Mouse (Mus musculus) common myeloid progenitor, adult 5-6 weeks (primary cell): ENCODE data around the gene Hip1. TPM values are rescaled to one million over a fixed set of nuclear protein-coding genes. Genes with fewer than 3 reads are reported as not detected.
"Not testable (repeated sequence)": the region's sequence is repeated elsewhere in the genome, so short reads cannot be mapped to it uniquely, and the experiment has no call there.

Experiments
- ATAC-seq: replicated peaks from 2 replicates; pipeline ENCODE4 v1.8.0; 2016; ENCODE audit warnings: low read depth, mild to moderate bottlenecking, moderate TSS enrichment, inconsistent platforms; ENCODE audit not compliant: poor library complexity, severe bottlenecking
- total RNA-seq: library from RNA; stranded (forward); fragments of 200-1000, 187-1606 nt; gene quantifications from 2 replicates; pipeline ENCODE4 v1.2.3, GENCODE M21; 2017

Gene Hip1
- total RNA-seq, 1 experiment from 2014 or later = 8.5 TPM

- no peak for ATAC-seq
Measured at GRCm38 (mm10) chr5:135380681-135381080, 164.2 kb downstream of the Hip1 start.

DNA sequence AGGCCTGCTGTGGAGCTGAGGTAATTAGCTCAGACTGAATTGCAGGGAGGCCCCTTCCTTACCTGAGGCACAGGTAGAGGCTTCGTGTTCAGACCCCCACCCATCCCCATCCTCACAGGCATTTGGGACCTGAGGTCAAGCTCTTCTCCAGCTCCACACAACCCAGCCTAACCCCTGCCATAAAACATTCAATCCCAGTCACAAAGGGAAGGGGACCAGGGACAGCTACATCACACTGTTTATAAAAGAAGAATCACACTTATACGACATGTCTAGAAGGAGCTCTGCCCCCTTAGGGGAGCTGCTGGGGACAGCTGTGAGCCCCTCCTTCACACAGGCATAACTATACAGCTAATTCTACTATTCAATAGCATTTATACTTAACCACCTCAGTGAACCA lies 168.6 kb downstream of the Hip1 start:
- no peak for ATAC-seq

DNA sequence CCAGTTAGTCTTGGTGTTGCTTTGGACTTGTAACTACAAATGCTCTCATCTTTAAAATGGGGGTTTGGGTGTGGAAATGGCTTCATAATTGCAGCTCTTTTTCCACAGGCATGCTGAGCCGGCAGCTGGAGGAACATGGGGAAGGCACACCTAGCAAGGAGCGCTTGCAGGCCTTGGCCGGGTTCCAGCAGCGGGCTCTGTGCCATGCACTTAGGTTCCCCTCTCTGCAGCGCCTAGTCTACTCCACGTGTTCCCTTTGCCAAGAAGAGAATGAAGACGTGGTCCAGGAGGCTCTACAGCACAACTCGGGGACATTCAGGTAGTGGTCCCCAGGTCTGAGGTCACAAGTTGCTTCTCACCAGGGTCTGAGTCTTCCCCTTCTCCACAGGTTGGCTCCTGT lies 169.8 kb downstream of the Hip1 start:
- ATAC-seq = no peak

DNA sequence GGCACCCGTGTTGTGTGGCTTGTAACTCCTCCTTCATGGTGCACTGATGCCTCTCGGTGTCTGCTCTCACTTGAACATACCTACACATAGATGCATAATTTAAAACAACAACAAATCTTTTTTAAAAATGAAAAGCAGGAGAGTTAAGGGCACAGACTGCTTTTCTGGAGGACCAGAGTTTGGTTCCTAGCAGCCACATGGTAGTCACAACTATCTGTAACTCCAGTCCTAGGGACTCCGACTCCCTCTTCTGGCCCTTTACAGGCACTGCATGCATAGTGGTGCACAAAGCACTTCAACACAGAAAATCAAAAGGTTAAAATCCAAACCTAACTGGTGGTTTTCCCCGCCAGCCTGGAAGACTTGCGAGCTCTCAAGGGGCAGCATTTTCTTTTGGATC lies 171.3 kb downstream of the Hip1 start:
- no peak for ATAC-seq

GRCm38 (mm10) chr5:135371195-135371594 lies 173.7 kb downstream of the Hip1 start:
- ATAC-seq = no peak

GRCm38 (mm10) chr5:135369787-135370654 lies 174.9 kb downstream of the Hip1 start, which contains the start of gene Nsun5:
Gene Nsun5, plus strand, starts transcription at chr5:135369953.
- ATAC-seq = peak; percentile 91

DNA sequence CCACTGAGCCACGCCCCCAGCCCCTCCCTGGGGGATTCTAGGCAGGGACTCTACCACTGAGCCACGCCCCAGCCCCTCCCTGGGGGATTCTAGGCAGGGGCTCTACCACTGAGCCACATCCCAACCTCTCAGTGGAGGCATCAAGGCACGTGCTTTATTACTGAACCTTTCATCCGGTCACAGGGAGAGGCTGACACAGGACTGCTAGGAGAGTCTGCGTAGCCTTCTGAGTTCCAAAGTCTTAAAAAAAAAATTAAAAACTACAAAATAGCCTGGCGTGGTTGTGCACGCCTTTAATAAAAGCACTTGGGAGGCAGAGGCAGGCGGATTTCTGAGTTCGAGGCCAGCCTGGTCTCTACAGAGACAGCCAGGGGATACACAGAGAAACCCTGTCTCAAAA lies 175.7 kb downstream of the Hip1 start:
- not testable (repeated sequence) for ATAC-seq

- no peak for ATAC-seq
Measured at GRCm38 (mm10) chr5:135368312-135368711, 176.6 kb downstream of the Hip1 start.

DNA sequence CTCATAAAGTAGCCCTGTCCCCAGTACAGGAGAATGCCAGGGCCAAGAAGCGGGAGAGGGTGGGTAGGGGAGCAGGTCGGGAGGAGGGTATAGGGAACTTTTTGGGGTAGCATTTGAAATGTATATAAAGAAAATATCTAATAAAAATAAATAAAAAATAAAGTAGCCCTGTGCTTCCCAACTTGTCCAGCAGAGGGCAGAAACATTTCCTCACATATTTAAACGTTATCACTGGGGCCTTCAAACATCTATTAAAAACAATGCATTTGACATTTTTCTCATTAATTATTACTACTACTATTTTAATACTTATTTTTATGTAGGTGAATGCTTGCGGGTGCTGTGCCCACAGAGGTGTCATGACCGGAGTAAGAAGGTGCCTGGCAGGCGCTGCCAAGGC lies 177.1 kb downstream of the Hip1 start:
- ATAC-seq = no peak

DNA sequence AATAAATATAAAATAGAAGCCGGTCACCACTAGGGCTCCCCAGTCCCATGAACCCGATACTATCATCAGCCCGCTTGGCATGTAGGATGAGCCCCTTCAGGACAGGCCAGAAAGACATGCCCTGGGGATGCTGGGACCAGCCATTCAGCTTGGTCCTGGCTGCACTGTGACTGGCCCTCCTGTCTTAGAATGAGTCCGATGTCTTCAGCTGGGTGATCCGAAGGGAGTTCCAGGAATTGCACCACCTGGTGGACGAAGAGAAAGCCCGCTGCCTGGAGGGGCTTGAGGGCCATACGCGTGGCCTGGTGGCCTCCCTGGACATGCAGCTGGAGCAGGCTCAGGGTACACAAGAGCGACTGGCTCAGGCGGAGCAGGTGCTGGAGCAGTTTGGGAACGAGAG lies 181.4 kb downstream of the Hip1 start:
- peak; percentile 84 for ATAC-seq

DNA sequence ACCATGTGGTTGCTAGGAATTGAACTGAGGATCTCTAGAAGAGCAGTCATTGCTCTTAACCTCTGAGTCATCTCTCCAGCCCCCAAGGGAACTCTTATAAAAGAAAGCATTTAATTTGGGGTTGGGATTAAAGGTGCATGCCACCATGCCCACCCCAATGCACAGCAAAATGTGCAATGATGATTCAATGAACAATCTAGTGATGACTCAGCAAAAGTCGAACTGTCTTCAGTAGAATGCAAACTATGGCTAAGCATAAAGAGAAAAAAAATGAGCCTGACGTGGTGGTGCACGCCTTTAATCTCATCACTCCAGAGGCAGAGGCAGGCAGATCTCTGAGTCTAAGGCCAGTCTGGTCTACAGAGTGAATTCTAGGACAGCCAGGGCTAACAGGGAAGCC lies 182.3 kb downstream of the Hip1 start:
- ATAC-seq = no peak

DNA sequence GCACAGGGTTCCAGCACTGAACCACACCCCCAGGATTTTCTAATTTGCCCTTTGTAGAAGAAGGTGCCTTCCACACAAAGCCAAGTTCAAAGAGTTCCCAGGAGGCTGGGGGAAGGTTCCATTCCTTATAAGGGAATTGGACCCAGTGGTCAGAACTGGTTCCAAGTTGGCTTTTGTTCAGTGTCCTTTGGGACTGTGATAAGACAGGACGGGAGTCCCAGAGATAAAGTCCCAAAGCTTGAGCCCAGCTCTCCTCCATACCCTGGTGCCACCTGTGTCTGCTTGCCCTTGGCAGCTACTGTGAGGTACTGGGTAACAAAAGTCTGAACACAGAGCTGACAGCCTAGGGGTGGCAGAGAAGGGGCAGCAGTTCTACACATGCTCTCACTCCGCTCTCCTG lies 185.1 kb downstream of the Hip1 start:
- ATAC-seq = no peak

GRCm38 (mm10) chr5:135357556-135357955 lies 187.4 kb downstream of the Hip1 start:
- ATAC-seq = no peak

Other genes with a start within 250 kb of the Hip1 start
- not detected in 2 replicates for gene Fkbp6, start 195.1 kb downstream of the Hip1 start, total RNA-seq
- gene Trim50, start 191.8 kb downstream of the Hip1 start, total RNA-seq = not detected in 2 replicates
- 16.8 and 23.2 TPM in 2 replicates for gene Nsun5, start 175.2 kb downstream of the Hip1 start, total RNA-seq
- gene Pom121, start 150.6 kb downstream of the Hip1 start, total RNA-seq = 10.5 and 19.6 TPM in 2 replicates
- not detected in 2 replicates for gene Ccl26, start 18.4 kb upstream of the Hip1 start, total RNA-seq
- gene Ccl24, start 27.9 kb upstream of the Hip1 start, total RNA-seq = not detected in 2 replicates
- gene Rhbdd2, start 87.5 kb upstream of the Hip1 start, total RNA-seq = 12.4 and 14.0 TPM in 2 replicates
- gene Por, start 124.9 kb upstream of the Hip1 start, total RNA-seq = 55.7 and 72.0 TPM in 2 replicates
- gene Tmem120a, start 199.3 kb upstream of the Hip1 start, total RNA-seq = 8.5 and 12.4 TPM in 2 replicates
- not detected in 2 replicates for gene Styxl1, start 233.3 kb upstream of the Hip1 start, total RNA-seq
- gene Mdh2, start 233.4 kb upstream of the Hip1 start, total RNA-seq = 189 and 208 TPM in 2 replicates